Mouse (Mus musculus): ENCODE results near the gene Aldh3b1. TPM values are rescaled to one million over a fixed set of nuclear protein-coding genes. Genes with fewer than 3 reads are reported as not detected.

The Aldh3b1 gene
- polyA plus RNA-seq, 1 experiment from 2014 or later = 4.9 TPM

- WGBS = 22% methylated on average over 27 of the region's 27 CpGs
- Histone ChIP-seq H3K9me3 (replicated peaks) (no peaks in the 10 kb centered on the region), H3K4me1 (peaks cover 3% of the 10 kb centered on the region; the same call in 1 of the 2 replicates), H3K4me3 (replicated peaks) (no peak overlapping the region), H3K27me3 (no peaks in the 10 kb centered on the region), H3K4me2 (replicated peaks) (peak overlapping the region; percentile 31; the same call in 1 of the 2 replicates), H3K36me3 (no peaks in the 10 kb centered on the region), H3K27ac (replicated peaks) (no peak overlapping the region), H3K9ac (no peak overlapping the region)
- ATAC-seq (ENCODE audit: insufficient number of reproducible peaks, low FRiP score, low TSS enrichment, low read depth) = no peak
These were observed 13.6 kb upstream of the Aldh3b1 start for GRCm38 (mm10) chr19:3942986-3943735.

GRCm38 (mm10) chr19:3942315-3942714 lies 12.7 kb upstream of the Aldh3b1 start:
- WGBS = 91% methylated on average over 7 of the region's 7 CpGs
- Histone ChIP-seq H3K4me1 (peaks cover 3% of the 10 kb centered on the region; the same call in 1 of the 2 replicates), H3K9me3 (replicated peaks) (no peaks in the 10 kb centered on the region), H3K4me2 (replicated peaks) (no peak overlapping the region), H3K27me3 (no peaks in the 10 kb centered on the region), H3K36me3 (no peaks in the 10 kb centered on the region), H3K9ac (no peak overlapping the region), H3K4me3 (replicated peaks) (no peak overlapping the region), H3K27ac (replicated peaks) (no peak overlapping the region)
- no peak for ATAC-seq (ENCODE audit: insufficient number of reproducible peaks, low FRiP score, low TSS enrichment, low read depth)

GRCm38 (mm10) chr19:3935896-3936850 lies 6.6 kb upstream of the Aldh3b1 start:
- H3K4me1 ChIP-seq = peaks cover 15% of the 10 kb centered on the region
- WGBS = 9% methylated on average over 22 of the region's 22 CpGs
- H3K4me2 ChIP-seq (replicated peaks) = peak overlapping the region; percentile 90
- no peaks in the 10 kb centered on the region for H3K36me3 ChIP-seq
- no peaks in the 10 kb centered on the region for H3K9me3 ChIP-seq (replicated peaks)
- no peak for ATAC-seq (ENCODE audit: insufficient number of reproducible peaks, low FRiP score, low TSS enrichment, low read depth)
- H3K27me3 ChIP-seq = no peaks in the 10 kb centered on the region
- peak overlapping the region; percentile 29 for H3K9ac ChIP-seq
- H3K27ac ChIP-seq (replicated peaks) = 0 out of 2 replicates have a peak overlapping the region, but pooled peaks have one; percentile 34
- H3K4me3 ChIP-seq (replicated peaks) = peak overlapping the region; percentile 51

GRCm38 (mm10) chr19:3935032-3935895 lies 5.7 kb upstream of the Aldh3b1 start, which contains the start of gene Unc93b1:
Unc93b1 (plus strand) TSS chr19:3935186.
- H3K4me3 ChIP-seq (replicated peaks) = peak within 1 kb of the TSS; percentile 51
- H3K27me3 ChIP-seq = no peaks in the 10 kb centered on the region
- H3K27ac ChIP-seq (replicated peaks) = peak within 1 kb of the TSS; percentile 34; the same call in 1 of the 2 replicates
- 6% methylated on average over 42 of the region's 42 CpGs for whole genome bisulfite sequencing
- H3K9ac ChIP-seq = peak within 1 kb of the TSS; percentile 29
- ATAC-seq (ENCODE audit: insufficient number of reproducible peaks, low FRiP score, low TSS enrichment, low read depth) = peak; percentile 87
- H3K4me2 ChIP-seq (replicated peaks) = peak within 1 kb of the TSS; percentile 90
- H3K4me1 ChIP-seq = peaks cover 25% of the 10 kb centered on the region
- no peaks in the 10 kb centered on the region for H3K36me3 ChIP-seq
- no peaks in the 10 kb centered on the region for H3K9me3 ChIP-seq (replicated peaks)

GRCm38 (mm10) chr19:3931716-3932115 lies 2.1 kb upstream of the Aldh3b1 start:
- peaks cover 42% of the 10 kb centered on the region for H3K4me1 ChIP-seq
- no peaks in the 10 kb centered on the region for H3K9me3 ChIP-seq (replicated peaks)
- 88% methylated on average over 9 of the region's 9 CpGs for WGBS
- H3K9ac ChIP-seq = no peak overlapping the region
- no peaks in the 10 kb centered on the region for H3K27me3 ChIP-seq
- H3K36me3 ChIP-seq = no peaks in the 10 kb centered on the region
- ATAC-seq (ENCODE audit: insufficient number of reproducible peaks, low FRiP score, low TSS enrichment, low read depth) = no peak
- H3K4me3 ChIP-seq (replicated peaks) = no peak overlapping the region
- H3K4me2 ChIP-seq (replicated peaks) = no peak overlapping the region
- H3K27ac ChIP-seq (replicated peaks) = no peak overlapping the region

GRCm38 (mm10) chr19:3930262-3931057 lies 852 bp upstream of the Aldh3b1 start:
- Histone ChIP-seq H3K27ac (replicated peaks) (peak overlapping the region; percentile 85), H3K4me1 (peaks cover 43% of the 10 kb centered on the region), H3K4me2 (replicated peaks) (no peak overlapping the region), H3K36me3 (no peaks in the 10 kb centered on the region), H3K27me3 (no peaks in the 10 kb centered on the region), H3K4me3 (replicated peaks) (no peak overlapping the region), H3K9me3 (replicated peaks) (no peaks in the 10 kb centered on the region), H3K9ac (no peak overlapping the region)
- WGBS = 54% methylated on average over 21 of the region's 21 CpGs
- no peak for ATAC-seq (ENCODE audit: insufficient number of reproducible peaks, low FRiP score, low TSS enrichment, low read depth)

- no peak overlapping the region for H3K9ac ChIP-seq
- 76% methylated on average over 4 of the region's 4 CpGs for WGBS
- peaks cover 37% of the 10 kb centered on the region for H3K4me1 ChIP-seq
- no peak overlapping the region for H3K4me3 ChIP-seq (replicated peaks)
- ATAC-seq (ENCODE audit: insufficient number of reproducible peaks, low FRiP score, low TSS enrichment, low read depth) = no peak
- no peaks in the 10 kb centered on the region for H3K36me3 ChIP-seq
- H3K27ac ChIP-seq (replicated peaks) = peak overlapping the region; percentile 85
- no peak overlapping the region for H3K4me2 ChIP-seq (replicated peaks)
- no peaks in the 10 kb centered on the region for H3K27me3 ChIP-seq
- no peaks in the 10 kb centered on the region for H3K9me3 ChIP-seq (replicated peaks)
These were observed 829 bp downstream of the Aldh3b1 start for GRCm38 (mm10) chr19:3928779-3929178.

- H3K9me3 ChIP-seq (replicated peaks) = no peaks in the 10 kb centered on the region
- H3K4me1 ChIP-seq = peaks cover 37% of the 10 kb centered on the region
- WGBS = 79% methylated on average over 4 of the region's 4 CpGs
- no peak overlapping the region for H3K4me3 ChIP-seq (replicated peaks)
- no peaks in the 10 kb centered on the region for H3K36me3 ChIP-seq
- no peak overlapping the region for H3K9ac ChIP-seq
- H3K27me3 ChIP-seq = no peaks in the 10 kb centered on the region
- no peak for ATAC-seq (ENCODE audit: insufficient number of reproducible peaks, low FRiP score, low TSS enrichment, low read depth)
- no peak overlapping the region for H3K27ac ChIP-seq (replicated peaks)
- no peak overlapping the region for H3K4me2 ChIP-seq (replicated peaks)
These were observed 1.6 kb downstream of the Aldh3b1 start for GRCm38 (mm10) chr19:3927989-3928388.

GRCm38 (mm10) chr19:3926685-3927084 lies 2.9 kb downstream of the Aldh3b1 start:
- Histone ChIP-seq H3K9me3 (replicated peaks) (no peaks in the 10 kb centered on the region), H3K36me3 (no peaks in the 10 kb centered on the region), H3K27me3 (no peaks in the 10 kb centered on the region), H3K9ac (no peak overlapping the region), H3K4me2 (replicated peaks) (no peak overlapping the region), H3K4me3 (replicated peaks) (no peak overlapping the region), H3K27ac (replicated peaks) (peak overlapping the region; percentile 8; the same call in 1 of the 2 replicates), H3K4me1 (peaks cover 37% of the 10 kb centered on the region)
- ATAC-seq (ENCODE audit: insufficient number of reproducible peaks, low FRiP score, low TSS enrichment, low read depth) = no peak
- 58% methylated on average over 6 of the region's 6 CpGs for WGBS

- Histone ChIP-seq H3K36me3 (no peaks in the 10 kb centered on the region), H3K4me3 (replicated peaks) (no peak overlapping the region), H3K4me1 (peaks cover 37% of the 10 kb centered on the region), H3K9ac (no peak overlapping the region), H3K4me2 (replicated peaks) (no peak overlapping the region), H3K27ac (replicated peaks) (peak overlapping the region; percentile 8; the same call in 1 of the 2 replicates), H3K27me3 (no peaks in the 10 kb centered on the region), H3K9me3 (replicated peaks) (no peaks in the 10 kb centered on the region)
- no peak for ATAC-seq (ENCODE audit: insufficient number of reproducible peaks, low FRiP score, low TSS enrichment, low read depth)
- WGBS = 49% methylated on average over 3 of the region's 3 CpGs
These were observed 3.3 kb downstream of the Aldh3b1 start for GRCm38 (mm10) chr19:3926279-3926678.
